Mouse (Mus musculus) heart, embryonic 16.5 days (tissue): ENCODE measurements around the gene Coq5. TPM values are rescaled to one million over a fixed set of nuclear protein-coding genes. Genes with fewer than 3 reads are reported as not detected.

Source experiments
- ATAC-seq: fragments of 200-750 bp; cut with Nextera tagmentation; replicated peaks from 2 replicates; pipeline ENCODE4 v1.8.0; 2017; ENCODE audit warnings: moderate number of reproducible peaks; ENCODE audit not compliant: insufficient read depth, low FRiP score; ENCODE audit errors: extremely low read depth
- H3K27ac ChIP-seq: fragments of 300-500 bp; sonication (generic); 2 replicates; pipeline ENCODE4 v1.5.1; 2014; ENCODE audit warnings: mild to moderate bottlenecking, low read length, control low read depth, moderate library complexity
- H3K27me3 ChIP-seq: fragments of 300-500 bp; sonication (generic); 2 replicates; pipeline ENCODE4 v1.6.1; 2014; ENCODE audit warnings: low read length, mixed read lengths; ENCODE audit not compliant: control insufficient read depth, insufficient read depth
- H3K36me3 ChIP-seq: fragments of 300-500 bp; sonication (generic); 2 replicates; pipeline ENCODE4 v1.6.1; 2014; ENCODE audit not compliant: control insufficient read depth, insufficient read depth
- H3K4me1 ChIP-seq: fragments of 300-500 bp; sonication (generic); 2 replicates; pipeline ENCODE4 v1.6.1; 2014; ENCODE audit warnings: low read length, mixed read lengths; ENCODE audit not compliant: control insufficient read depth, insufficient read depth
- H3K4me2 ChIP-seq: fragments of 300-500 bp; sonication (generic); 2 replicates; pipeline ENCODE4 v1.6.1; 2014; ENCODE audit warnings: low read depth, mild to moderate bottlenecking, control low read depth, low read length
- H3K4me3 ChIP-seq: fragments of 300-500 bp; sonication (generic); 2 replicates; pipeline ENCODE4 v1.5.1; 2014; ENCODE audit warnings: mild to moderate bottlenecking, control low read depth, low read length
- H3K9ac ChIP-seq: fragments of 300-500 bp; sonication (generic); 2 replicates; pipeline ENCODE4 v1.6.1; 2014; ENCODE audit warnings: low read length, control low read depth
- H3K9me3 ChIP-seq: fragments of 300-500 bp; sonication (generic); replicated peaks from 2 replicates; pipeline ENCODE4 v1.6.1; 2016; ENCODE audit warnings: low read length; ENCODE audit not compliant: control insufficient read depth
- WGBS: fragments of 180-500 bp; shearing (Covaris S2); extraction: QIAGEN DNeasy Blood & Tissue Kit; methylation state at CpG from one replicate; pipeline ENCODE4 v1.1.7; 2014; 5-methylcytosine and 5-hydroxymethylcytosine counted together
- polyA plus RNA-seq: library from polyadenylated mRNA; unstranded; fragments of >200 nt; fragmentation: Nextera tagmentation; extraction: Ambion mirVana; gene quantifications from 2 replicates; pipeline ENCODE4 v1.2.1, GENCODE M21; 2015

The Coq5 gene
- polyA plus RNA-seq, 1 experiment from 2014 or later = 95.7 TPM

- Histone ChIP-seq H3K4me1 (peaks cover 22% of the 10 kb centered on the region), H3K9me3 (no peaks in the 10 kb centered on the region), H3K27me3 (no peaks in the 10 kb centered on the region), H3K4me2 (no peak overlapping the region), H3K4me3 (no peak overlapping the region), H3K27ac (no peak overlapping the region), H3K36me3 (no peaks in the 10 kb centered on the region), H3K9ac (no peak overlapping the region)
- WGBS = 50% methylated on average over 5 of the region's 5 CpGs
- ATAC-seq = no peak
These were observed 34.1 kb downstream of the Coq5 start for GRCm38 (mm10) chr5:115313668-115313943.

GRCm38 (mm10) chr5:115316968-115317644, 37.6 kb downstream of the Coq5 start:
- peak overlapping the region; percentile 35 for H3K9ac ChIP-seq
- H3K27ac ChIP-seq = peak overlapping the region; percentile 14; the same call in 1 of the 2 replicates
- H3K9me3 ChIP-seq = no peaks in the 10 kb centered on the region
- ATAC-seq = no peak
- no peaks in the 10 kb centered on the region for H3K36me3 ChIP-seq
- H3K4me2 ChIP-seq = peak overlapping the region; percentile 32
- no peaks in the 10 kb centered on the region for H3K27me3 ChIP-seq
- 18% methylated on average over 14 of the region's 14 CpGs for WGBS
- H3K4me3 ChIP-seq = no peak overlapping the region
- peaks cover 30% of the 10 kb centered on the region for H3K4me1 ChIP-seq

GRCm38 (mm10) chr5:115317645-115318328, 38.3 kb downstream of the Coq5 start:
- no peak for ATAC-seq
- H3K4me1 ChIP-seq = peaks cover 30% of the 10 kb centered on the region
- H3K9ac ChIP-seq = peak overlapping the region; percentile 28; the same call in 1 of the 2 replicates
- H3K4me2 ChIP-seq = peak overlapping the region; percentile 32
- WGBS = 15% methylated on average over 10 of the region's 10 CpGs
- H3K27me3 ChIP-seq = no peaks in the 10 kb centered on the region
- H3K4me3 ChIP-seq = no peak overlapping the region
- no peaks in the 10 kb centered on the region for H3K9me3 ChIP-seq
- no peaks in the 10 kb centered on the region for H3K36me3 ChIP-seq
- H3K27ac ChIP-seq = peak overlapping the region; percentile 14; the same call in 1 of the 2 replicates

DNA sequence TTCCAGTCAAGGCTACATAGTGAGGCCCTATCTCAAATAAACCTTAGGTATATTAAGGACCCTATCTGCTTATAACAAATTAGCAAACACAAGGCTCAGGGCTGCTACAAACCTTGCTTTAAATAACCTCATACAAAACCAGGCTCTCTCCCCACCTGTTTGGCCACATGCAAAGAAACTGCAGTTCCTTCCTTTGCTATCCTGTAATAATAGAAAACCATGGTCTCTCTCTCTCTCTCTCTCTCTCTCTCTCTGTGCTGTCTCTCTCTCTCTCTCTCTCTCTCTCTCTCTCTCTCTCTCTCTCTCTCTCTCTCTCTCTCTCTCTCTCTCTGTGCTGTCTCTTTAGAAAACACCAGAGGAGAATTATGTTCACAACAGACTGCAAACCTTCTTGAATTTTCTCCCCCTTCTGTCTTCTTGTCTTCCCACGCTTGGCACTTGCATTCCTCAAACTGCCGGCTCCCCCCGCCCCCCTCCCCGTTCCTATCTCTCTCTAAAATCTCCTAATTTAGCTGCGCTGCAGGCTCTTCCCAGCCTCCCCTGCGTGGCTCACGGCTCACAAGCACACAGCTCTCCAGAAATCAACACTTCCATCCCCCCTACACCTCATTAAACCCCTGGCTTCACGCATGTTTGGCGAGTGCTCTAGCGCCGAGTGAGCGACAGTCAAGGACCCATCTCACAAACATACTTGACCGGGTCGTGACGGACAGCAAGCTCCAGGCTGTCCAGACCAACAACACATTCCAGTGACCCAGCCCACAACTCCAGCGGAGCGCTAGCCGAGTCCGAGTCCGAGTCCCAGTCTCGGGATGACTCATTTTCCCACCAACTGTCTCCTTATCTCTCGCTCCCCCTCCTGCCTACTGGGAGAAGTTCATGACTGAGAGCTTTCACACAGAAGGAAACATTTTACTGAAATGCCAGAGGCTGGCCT, 39.8 kb downstream of the Coq5 start:
- peak; percentile 83 for ATAC-seq
- Histone ChIP-seq H3K4me1 (peaks cover 24% of the 10 kb centered on the region), H3K27ac (peak overlapping the region; percentile 70), H3K9ac (peak overlapping the region; percentile 67), H3K36me3 (no peaks in the 10 kb centered on the region), H3K4me3 (peak overlapping the region; percentile 53), H3K9me3 (no peaks in the 10 kb centered on the region), H3K27me3 (no peaks in the 10 kb centered on the region), H3K4me2 (peak overlapping the region; percentile 80)
- WGBS = 1% methylated on average over 22 of the region's 22 CpGs

DNA sequence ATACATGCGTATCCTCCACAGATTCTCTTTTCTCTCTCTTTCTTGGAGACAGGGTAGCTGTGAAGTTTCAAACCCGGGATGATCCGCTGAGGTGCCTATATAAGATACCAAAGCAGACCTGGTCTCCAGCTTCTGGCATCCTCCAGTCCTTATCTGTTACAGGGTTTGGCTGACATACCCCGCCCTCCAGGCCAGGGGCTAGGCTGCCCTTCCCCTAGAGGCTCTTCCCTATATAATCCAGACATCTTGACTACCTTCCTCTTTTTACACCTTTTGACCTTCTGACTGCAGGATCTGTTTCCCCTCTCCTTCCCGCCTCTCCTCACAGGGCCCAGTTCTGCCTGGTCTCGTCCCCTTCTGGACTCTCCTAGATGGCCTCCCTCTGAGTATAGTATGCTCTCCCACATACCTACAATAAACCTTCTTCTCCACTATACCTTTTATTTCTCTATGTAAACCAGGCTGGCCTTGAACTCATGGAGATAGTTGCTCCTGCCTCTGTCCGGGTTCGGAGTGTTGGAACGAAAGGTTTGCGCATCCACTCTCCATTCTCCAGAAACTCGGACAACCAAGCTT, 46.9 kb downstream of the Coq5 start:
- WGBS = 12% methylated on average over 11 of the region's 11 CpGs
- peaks cover 33% of the 10 kb centered on the region for H3K4me1 ChIP-seq
- peak overlapping the region; percentile 65 for H3K27ac ChIP-seq
- no peaks in the 10 kb centered on the region for H3K27me3 ChIP-seq
- peak overlapping the region; percentile 96 for H3K4me3 ChIP-seq
- peak overlapping the region; percentile 97 for H3K9ac ChIP-seq
- no peaks in the 10 kb centered on the region for H3K9me3 ChIP-seq
- ATAC-seq = peak; percentile 2
- peaks cover 3% of the 10 kb centered on the region; the same call in 1 of the 2 replicates for H3K36me3 ChIP-seq
- peak overlapping the region; percentile 66 for H3K4me2 ChIP-seq

DNA sequence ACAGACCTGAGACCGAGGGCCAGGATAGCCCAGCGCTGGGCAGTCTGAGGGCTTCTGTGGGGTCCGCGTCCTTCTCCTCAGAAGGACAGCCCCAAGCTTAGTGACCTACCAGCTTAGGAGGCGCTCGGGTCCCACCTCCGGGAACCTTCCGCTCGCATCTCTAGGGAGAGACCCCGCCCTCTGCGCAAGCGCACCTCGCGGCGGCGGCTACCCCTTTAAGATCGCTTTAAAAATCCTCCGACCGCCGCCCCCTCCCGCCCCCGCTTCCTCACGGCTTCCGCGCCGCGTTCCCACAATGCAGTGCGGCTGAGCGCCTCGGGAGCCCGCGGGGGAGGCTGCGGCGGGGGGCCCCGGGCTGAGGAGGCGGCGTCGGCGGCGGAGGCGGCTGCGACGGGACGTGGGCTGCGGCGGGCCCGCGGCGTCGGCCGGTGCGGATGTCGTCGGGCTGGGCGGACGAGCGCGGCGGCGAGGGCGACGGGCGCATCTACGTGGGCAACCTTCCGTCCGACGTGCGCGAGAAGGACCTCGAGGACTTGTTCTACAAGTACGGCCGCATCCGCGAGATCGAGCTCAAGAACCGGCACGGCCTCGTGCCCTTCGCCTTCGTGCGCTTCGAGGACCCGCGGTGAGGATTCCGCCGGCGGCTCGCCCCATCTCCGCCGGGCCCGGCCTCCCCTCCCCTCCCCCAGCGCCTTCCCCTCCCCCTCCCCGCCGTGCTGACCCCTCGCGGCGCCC, 47.6 kb downstream of the Coq5 start, which contains the start of gene Srsf9:
Gene Srsf9 (plus strand): TSS at position 303 of the 735 bp plus-strand sequence.
- Histone ChIP-seq H3K27me3 (no peaks in the 10 kb centered on the region), H3K4me2 (peak within 1 kb of the TSS; percentile 83), H3K9ac (peak within 1 kb of the TSS; percentile 97), H3K4me3 (peak within 1 kb of the TSS; percentile 96), H3K27ac (peak within 1 kb of the TSS; percentile 65), H3K9me3 (no peaks in the 10 kb centered on the region), H3K36me3 (peaks cover 10% of the 10 kb centered on the region), H3K4me1 (peaks cover 36% of the 10 kb centered on the region)
- ATAC-seq = peak; percentile 91
- 0% methylated on average over 75 of the region's 97 CpGs for WGBS

DNA sequence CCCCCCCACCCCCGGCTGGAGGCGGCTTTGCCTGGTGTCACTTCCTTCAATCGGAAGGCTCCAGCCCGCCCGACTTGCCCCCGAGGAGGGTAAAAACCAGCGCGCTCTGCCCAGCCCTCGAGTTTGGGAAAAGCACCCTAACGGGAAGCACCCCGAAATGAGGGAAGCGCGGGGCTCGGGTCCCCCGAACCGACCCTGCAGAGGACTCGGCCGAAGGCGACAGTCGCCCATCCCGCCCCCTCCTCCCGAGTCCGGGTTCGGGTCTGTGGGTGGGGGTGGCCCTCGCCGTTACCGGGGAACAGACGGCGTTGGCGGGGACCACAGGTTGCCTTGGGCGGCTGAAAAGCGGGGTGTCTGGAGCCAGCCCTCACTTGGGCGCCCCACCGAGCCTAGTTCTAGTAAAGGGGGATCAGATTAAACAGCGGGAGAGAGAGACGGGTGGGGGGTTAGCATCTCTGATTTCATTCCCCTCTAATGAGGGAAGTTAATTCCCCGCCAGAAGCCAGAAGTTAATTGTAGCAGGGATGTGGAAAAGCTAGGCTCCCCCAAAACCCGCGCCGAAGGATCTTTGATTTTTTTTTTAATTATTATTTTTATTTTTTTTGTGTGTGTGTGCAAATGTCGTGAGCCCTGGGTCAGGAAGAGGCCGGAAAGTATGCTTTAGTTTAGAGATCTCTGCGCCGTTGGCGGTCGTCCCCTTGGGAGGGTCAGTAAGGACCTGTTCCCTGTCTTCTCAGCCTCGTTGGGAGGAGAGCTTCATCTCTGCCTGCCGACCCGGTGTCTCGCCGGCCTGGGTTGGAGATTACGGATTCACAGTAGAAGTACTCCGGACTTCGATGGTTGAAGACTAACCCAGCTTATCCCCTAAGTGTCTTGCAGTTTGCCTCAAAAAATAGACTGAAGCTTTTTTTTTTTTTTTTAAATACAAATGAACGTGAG, 48.4 kb downstream of the Coq5 start:
- under 1% methylated on average over 52 of the region's 55 CpGs for WGBS
- H3K9ac ChIP-seq = peak overlapping the region; percentile 97
- H3K4me2 ChIP-seq = peak overlapping the region; percentile 83
- peak overlapping the region; percentile 65 for H3K27ac ChIP-seq
- H3K4me3 ChIP-seq = peak overlapping the region; percentile 96
- peaks cover 36% of the 10 kb centered on the region for H3K4me1 ChIP-seq
- peaks cover 17% of the 10 kb centered on the region for H3K36me3 ChIP-seq
- no peaks in the 10 kb centered on the region for H3K9me3 ChIP-seq
- no peaks in the 10 kb centered on the region for H3K27me3 ChIP-seq
- ATAC-seq = no peak; the same call in 1 of the 2 replicates
